Mouse (Mus musculus) bone marrow macrophage, adult 2 months (primary cell): ENCODE measurements around the gene Gpcpd1.

ENCODE experiments used
- CTCF ChIP-seq: IDR thresholded peaks from 2 replicates; pipeline ENCODE4 v1.5.1; 2012; ENCODE audit warnings: low read depth, mild to moderate bottlenecking, low read length, moderate library complexity
- POLR2A ChIP-seq: IDR thresholded peaks from 2 replicates; pipeline ENCODE4 v1.6.1; 2012; ENCODE audit warnings: mild to moderate bottlenecking, low read depth, low read length, borderline replicate concordance

DNA sequence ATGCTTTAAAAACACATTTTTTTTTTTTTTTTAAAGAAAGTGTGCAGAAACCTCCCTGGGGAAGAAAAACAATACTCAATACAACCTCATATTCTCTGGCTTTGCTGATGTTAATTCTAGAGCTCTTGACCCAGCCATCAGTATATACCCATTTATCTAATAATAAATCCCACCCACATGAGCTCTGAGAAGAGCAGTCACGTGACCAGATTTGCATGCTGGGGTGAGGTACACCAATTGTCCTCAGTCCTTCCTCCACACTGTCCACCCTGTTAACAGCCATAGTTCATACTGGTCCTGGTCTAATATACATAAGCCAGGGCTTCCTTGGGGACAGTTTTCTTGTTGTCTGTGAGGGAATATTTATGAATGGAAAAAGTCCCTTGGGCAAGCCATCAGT lies 49.0 kb upstream of the Gpcpd1 start:
- TF ChIP-seq CTCF, result no peak
- TF ChIP-seq POLR2A, result no peak
